Mouse (Mus musculus) cerebellum, postnatal 14 days (tissue): ENCODE results near the gene Gm47289.

Source experiments
- DNase-seq, 2 experiments: peaks; one replicate each; pipeline ENCODE4 v3.0.0; 2021; ENCODE audit warnings: mixed read lengths in 2 of 2

Gene Gm47289

DNA sequence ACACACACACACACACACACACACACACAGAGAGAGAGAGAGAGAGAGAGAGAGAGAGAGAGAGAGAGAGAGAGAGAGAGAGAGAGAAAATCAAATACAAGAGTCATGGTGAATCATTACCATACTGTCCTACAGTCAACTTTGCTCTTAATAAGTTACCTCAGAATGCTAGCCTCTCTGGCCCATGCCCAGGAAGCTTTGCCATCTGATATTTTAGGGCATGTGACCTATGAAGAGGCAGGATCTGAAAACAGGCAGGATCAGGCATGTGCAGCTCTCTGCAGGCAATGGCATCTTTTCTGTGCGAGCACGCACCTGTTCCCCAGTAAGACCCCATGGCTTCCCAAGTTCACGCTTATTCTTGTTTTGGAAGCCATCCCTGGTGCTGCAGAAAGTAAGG lies 1.7 kb downstream of the Gm47289 start:
- no peak for DNase-seq

DNA sequence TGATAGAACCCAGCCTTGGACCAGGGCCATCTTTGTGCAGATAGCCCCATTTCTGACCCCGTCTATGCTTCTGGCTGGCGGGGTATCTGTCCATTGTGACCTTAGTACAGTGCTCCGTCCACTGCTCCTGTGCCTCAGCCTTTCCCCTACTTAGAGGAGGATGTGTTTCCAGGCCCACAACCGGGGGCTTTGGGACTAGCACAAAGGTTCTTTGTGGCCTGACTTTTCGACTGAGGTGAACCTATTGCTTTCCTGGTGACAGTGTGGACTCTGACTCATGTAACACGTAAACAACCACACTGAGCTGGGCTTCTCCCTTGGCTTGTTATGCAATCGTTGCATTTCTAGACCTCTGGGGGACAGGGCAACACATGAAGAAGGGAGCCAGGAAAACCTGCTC lies 5.8 kb downstream of the Gm47289 start:
- no peak for DNase-seq

DNA sequence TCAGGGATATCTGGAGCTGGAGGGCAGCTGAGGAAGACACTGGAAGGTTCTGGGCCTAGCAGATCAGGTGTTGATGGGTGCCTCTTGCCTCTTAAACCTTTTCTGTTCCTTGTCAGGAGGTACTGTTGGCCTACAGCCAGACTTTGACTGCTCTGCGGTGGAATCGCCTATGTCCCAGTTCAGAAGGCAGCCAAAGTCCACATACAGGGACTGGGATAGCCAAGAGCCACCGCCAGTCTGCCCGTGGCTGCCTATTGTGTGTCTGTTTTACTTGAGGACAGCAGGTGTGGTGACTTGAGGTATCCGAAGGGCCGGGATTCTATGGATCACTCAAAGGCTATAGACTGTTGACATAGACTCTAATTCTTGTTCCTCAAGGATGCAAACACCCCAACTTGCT lies 6.6 kb downstream of the Gm47289 start:
- DNase-seq: no peak

DNA sequence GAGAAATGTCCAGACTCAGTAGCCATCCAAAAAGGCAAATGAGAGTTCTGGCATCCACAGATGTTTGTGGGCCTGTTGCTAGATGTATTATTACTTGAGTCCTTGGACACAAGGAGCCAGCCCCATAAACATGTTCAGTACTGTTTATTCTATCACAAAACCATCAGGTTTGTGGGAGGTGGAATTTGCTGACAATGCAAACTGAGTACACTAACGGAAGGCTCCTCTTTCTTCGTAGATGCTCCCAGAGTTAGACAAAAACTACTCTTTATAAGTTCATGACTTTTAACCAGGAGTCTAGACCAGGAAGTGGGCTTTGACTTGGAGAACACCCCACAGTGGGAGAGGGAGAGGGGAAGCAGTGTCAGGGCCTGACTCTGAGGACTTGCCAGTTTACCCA lies 8.6 kb downstream of the Gm47289 start:
- DNase-seq: no peak

DNA sequence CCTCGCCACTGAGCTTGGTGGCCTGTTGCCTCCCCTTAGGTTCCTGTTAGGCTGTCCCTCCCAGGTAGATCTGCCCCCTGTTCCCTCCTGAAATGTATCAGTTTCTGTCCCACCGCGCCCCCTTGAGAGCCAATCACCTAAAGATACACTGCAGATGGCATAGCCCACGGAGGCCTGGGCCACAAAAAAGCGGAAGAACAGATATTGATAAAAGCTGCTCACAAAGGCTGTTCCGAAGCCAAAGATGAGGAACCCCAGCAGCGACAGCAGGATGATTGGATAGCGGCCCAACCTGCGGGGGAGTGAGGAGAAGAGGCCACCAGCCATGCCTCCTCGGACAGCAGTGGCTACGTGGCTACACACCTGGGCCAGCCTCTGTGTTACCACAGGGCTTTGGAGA lies 20.3 kb downstream of the Gm47289 start:
- DNase-seq: no peak

DNA sequence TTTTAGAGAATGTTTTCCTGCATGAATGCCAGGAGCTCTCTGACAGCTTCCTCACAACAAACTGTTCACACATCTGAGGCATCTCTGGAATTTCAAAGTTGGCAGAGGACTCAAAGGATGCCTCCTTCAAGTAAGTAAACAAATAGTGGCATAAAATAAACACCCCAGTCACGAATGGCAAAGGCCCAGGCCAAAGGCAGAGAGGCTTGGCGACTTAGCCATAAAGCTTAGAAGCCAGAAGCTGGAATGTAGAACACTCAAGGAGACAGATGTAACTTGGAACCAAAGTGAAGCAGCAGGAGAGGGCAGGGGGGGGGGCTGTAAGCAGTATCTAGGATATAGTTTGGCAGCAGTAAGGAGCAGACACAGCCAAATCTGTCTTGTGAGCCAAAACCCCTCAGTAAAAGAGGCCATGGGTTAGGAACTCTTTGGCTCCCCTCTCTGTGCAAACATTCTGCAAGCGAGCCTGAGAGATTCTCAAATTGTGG lies 22.3 kb downstream of the Gm47289 start:
- DNase-seq: no peak

DNA sequence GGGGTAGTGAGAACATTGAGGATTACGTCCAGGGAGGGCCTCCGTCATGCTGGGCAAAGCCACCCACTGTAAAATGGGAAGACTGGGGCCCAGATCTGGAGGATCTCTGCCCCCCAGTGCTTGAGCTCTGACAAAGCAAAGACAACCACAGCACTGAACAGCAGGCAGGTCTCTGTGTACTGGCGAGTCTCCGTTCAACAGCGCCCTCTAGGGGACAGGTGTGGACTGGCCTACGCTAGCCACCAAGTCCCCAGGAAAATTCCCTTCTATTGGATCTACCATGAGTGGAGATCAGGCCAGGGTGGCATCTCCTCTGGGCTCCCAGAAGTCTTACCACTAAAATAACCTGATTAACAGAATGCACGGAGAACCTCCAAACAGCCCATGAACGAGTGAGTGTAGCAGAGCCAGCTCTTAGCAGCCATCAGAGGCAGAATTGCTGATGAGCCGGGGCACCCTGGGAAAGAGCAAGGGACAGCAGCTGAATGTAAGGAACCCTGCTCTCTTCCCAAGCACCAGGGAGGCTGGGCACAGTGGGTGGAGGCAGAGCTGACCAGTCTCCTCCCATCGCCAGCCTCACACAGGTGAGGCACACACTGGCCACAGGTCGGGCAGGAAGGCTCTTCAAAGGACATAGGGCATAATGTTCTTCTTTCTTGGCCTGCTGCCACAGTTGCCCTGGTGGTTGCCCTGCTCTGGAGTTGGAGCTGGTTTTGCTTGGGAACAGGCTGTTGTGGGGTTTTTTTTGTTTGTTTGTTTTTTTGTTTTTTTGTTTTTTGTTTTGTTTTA lies 33.4 kb downstream of the Gm47289 start:
- peak; percentile 71 to 77 for DNase-seq

DNA sequence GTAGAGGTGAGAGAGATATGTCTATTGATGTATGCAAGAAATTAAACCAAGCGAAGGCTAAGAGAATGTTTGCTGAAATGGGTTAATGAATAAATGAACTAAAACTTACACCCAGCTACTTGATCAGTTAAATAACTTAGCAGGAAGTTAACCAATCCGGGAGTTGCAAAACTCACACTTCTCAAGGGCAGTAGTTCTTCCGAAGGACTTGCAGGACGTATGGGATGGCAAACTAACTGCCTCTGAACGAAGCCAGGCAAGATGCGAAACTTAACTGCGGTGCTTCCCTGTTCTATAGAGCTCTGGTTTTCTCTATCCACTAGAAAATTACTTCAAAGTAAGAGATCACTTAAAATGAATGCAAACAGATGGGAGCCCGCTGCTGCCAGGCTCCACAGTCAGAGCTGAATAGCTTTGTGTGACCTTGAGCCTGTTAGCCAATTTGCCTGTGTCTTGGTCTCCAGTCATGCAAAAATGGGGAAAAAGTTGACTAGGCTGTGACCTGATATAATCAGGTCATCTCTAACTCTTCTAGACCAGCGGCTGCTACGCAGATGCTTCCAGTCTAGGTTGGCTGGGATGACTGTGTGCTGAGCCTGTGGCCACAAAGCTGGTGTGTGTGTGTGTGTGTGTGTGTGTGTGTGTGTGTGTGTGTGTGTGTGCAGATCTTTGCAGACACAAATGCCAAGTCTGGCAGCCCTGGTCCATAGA lies 40.3 kb downstream of the Gm47289 start:
- peak; percentile 52 to 61 for DNase-seq

DNA sequence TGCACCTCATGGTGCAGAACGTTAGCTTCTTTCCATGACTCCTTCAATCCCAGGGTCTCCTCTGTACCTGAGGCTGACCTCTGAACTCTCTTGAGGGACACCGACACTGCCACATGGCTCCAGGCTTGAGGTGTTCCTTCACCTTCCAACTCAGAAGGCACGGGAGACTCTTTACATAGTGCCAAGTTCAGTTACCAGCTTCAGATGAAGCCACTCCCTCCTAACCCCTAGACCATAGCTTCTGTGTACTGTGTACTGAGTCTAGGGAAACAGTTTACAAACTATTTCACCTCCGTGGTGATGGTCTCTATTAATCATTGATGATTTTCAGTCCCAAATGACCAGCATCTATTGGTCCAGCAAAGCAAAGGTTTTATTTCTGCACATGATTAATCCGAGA lies 42.7 kb downstream of the Gm47289 start:
- no peak for DNase-seq

DNA sequence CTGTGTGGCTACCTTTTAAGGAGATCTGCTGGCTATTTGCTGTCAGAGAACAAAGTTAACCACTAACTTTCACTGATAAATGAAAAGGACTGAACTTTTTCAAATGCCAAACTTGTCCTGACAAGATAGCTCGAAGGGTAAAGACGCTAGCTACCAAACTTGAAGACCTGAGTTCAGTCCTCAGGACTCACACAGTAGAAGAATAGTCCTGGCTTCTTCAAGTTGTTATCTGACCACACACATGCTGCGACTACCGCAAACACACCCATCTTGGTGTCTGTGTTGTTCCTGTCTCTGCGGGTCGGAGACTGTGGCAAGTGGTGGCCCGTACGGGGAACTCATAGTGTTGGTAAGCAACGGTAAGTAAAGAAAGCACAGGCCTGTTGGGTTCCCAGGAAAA lies 44.7 kb downstream of the Gm47289 start:
- DNase-seq: no peak

DNA sequence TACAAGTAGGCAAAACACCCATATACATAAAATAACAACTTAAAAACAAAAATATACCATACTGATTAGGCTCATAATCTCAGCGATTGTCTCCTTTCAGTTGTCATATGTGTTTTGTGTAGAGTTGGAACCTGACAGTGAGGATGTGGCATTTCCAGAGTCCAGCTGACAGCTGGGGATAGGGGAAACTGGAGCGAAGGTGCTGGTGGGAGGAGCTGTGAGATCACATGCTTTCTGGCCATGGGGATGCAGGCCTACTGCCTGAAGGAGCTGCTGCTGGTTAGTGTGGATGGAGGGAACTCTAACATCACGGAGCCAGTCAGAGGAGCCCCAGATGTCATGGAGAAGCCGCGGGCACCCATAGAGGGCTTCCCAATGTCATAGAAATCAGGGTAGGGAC lies 46.8 kb downstream of the Gm47289 start:
- DNase-seq: no peak

DNA sequence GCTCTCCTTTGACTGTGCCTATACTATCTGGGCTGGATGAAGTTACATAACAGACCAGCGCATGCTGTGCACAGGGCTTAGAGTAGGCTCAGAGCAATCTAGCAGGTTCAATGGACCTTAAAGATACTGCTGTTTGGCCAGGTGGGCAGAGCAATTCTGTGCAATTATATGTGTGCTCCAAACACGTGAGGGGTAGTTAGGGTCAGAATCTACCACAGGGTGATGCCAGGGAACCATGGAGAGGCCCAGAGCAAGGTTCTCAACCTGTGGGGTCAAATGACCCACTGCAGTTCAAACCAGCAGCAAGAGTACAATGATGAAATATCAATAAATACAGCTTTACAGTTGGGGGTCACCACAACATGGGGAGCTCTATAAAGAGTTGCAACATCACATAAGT lies 47.7 kb downstream of the Gm47289 start:
- no peak for DNase-seq

DNA sequence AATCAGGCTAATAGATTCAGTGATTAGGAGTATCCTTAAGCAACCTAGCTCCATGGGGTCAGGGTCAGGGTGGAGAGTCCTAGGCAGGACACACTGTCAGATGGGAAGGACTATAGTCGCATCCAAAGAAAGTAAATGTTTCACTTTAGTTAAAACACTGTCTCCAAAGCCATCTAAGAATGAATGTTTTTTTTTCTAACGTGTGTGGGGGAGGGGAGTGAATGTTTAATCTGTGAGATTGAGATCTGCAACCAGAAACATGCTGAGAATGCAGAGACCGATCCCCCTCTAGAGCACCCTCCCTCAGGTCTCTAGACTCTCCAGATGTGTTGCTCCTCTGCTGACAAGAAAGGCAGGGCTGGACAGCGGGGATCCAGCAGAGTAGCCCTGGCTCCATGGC lies 48.2 kb downstream of the Gm47289 start:
- DNase-seq: no peak

DNA sequence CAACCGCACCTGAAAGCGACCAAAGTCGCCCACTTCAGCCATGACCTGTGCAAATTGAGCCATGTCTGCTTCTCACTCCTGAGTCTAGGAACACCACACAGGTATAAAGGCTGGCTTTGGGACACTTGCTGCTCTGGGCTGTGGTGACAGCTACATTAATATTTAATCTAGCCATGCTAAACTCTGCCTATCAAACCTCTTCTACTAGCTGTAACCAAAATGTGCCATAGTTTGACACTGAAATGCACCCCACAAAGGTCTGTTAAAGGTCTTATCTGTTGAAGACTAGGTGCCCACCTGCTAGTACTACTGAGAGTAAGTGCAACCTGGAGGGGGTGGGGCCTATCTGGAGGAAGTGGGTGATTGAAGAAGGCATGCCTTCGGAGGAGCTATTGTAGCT lies 50.0 kb downstream of the Gm47289 start, which contains the start of gene Slc22a13:
Gene Slc22a13 (minus strand): TSS at position 101 of the 400 bp plus-strand sequence.
- DNase-seq: no peak
